Mouse (Mus musculus): ENCODE data around the gene Cars2.
"Not testable (repeated sequence)": the region's sequence is repeated elsewhere in the genome, so short reads cannot be mapped to it uniquely, and the experiment has no call there.

The Cars2 gene

GRCm38 (mm10) chr8:11513247-11513646 lies 37.3 kb downstream of the Cars2 start:
- in situ Hi-C loops (cut with MboI, MseI), result no loop called here

- in situ Hi-C loops (cut with MboI, MseI), result no loop called here
These were observed 37.9 kb downstream of the Cars2 start for GRCm38 (mm10) chr8:11512711-11513110.

GRCm38 (mm10) chr8:11510971-11511370 lies 39.6 kb downstream of the Cars2 start:
- in situ Hi-C loops (cut with MboI, MseI), result no loop called here

GRCm38 (mm10) chr8:11508880-11509279 lies 41.7 kb downstream of the Cars2 start:
- in situ Hi-C loops (cut with MboI, MseI), result no loop called here

GRCm38 (mm10) chr8:11506802-11507201 lies 43.8 kb downstream of the Cars2 start:
- in situ Hi-C loops (cut with MboI, MseI), result no loop called here

GRCm38 (mm10) chr8:11506074-11506473 lies 44.5 kb downstream of the Cars2 start:
- in situ Hi-C loops (cut with MboI, MseI), result no loop called here

- in situ Hi-C loops (cut with MboI, MseI), result loop anchor here (5.0 kb wide), 1 partner anchor 34 kb away; no protein-coding TSS in a partner anchor
These were observed 46.9 kb downstream of the Cars2 start for GRCm38 (mm10) chr8:11503476-11504232.

- in situ Hi-C loops (cut with MboI, MseI), result no loop called here
These were observed 51.6 kb downstream of the Cars2 start for GRCm38 (mm10) chr8:11498786-11499485.

- in situ Hi-C loops (cut with MboI, MseI), result no loop called here
These were observed 52.3 kb downstream of the Cars2 start for GRCm38 (mm10) chr8:11498281-11498680.

GRCm38 (mm10) chr8:11497017-11497990 lies 53.3 kb downstream of the Cars2 start, which contains the start of gene Naxd:
TSS of gene Naxd (plus strand) at chr8:11497506.
- in situ Hi-C loops (cut with MboI, MseI), result no loop called here

GRCm38 (mm10) chr8:11492340-11492739 lies 58.2 kb downstream of the Cars2 start:
- in situ Hi-C loops (cut with MboI, MseI), result not testable (repeated sequence)

GRCm38 (mm10) chr8:11487229-11487628 lies 63.4 kb downstream of the Cars2 start:
- in situ Hi-C loops (cut with MboI, MseI), result loop anchor here (5.0 kb wide), 1 partner anchor 35 kb away; no protein-coding TSS in a partner anchor

- in situ Hi-C loops (cut with MboI, MseI), result loop anchor here (5.0 kb wide), 1 partner anchor 34 kb away; no protein-coding TSS in a partner anchor
These were observed 64.4 kb downstream of the Cars2 start for GRCm38 (mm10) chr8:11486142-11486541.

GRCm38 (mm10) chr8:11482537-11482936 lies 68.0 kb downstream of the Cars2 start:
- in situ Hi-C loops (cut with MboI, MseI), result loop anchor here (5.0 kb wide), 1 partner anchor 50 kb away; no protein-coding TSS in a partner anchor

GRCm38 (mm10) chr8:11481876-11482275 lies 68.7 kb downstream of the Cars2 start:
- in situ Hi-C loops (cut with MboI, MseI), result loop anchor here (5.0 kb wide), 1 partner anchor 50 kb away; no protein-coding TSS in a partner anchor

- in situ Hi-C loops (cut with MboI, MseI), result no loop called here
These were observed 71.0 kb downstream of the Cars2 start for GRCm38 (mm10) chr8:11479591-11479990.

- in situ Hi-C loops (cut with MboI, MseI), result no loop called here
These were observed 71.6 kb downstream of the Cars2 start for GRCm38 (mm10) chr8:11478807-11479527.

GRCm38 (mm10) chr8:11477811-11478761 lies 72.5 kb downstream of the Cars2 start, which contains the start of gene Rab20:
TSS of gene Rab20 (minus strand) at chr8:11478710.
- in situ Hi-C loops (cut with MboI, MseI), result no loop called here

- in situ Hi-C loops (cut with MboI, MseI), result no loop called here
These were observed 73.4 kb downstream of the Cars2 start for GRCm38 (mm10) chr8:11477178-11477553.

Measured in T-helper 2 cell (primary cell).